Comparison of ENCODE assay signal across 21 mouse cellular contexts in the genomic region with DNA sequence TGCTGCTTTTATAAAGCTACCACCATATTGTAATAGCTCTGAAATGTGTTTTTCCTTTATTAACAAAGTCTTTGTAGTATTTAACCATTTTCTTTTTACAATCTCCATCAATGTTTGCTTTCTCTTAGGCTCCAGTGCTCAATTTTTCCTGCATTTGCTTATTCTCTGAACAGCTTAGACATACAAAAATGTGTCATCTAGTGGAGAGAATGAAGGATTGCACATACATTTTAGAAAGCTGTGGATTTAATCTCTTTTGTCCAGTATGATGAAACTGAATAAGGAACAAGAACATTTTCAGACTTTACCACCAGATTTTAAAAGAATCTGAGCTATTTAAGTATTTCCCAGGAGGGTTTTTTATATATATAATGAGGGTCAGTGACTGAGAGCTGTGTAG. TPM values are rescaled to one million over a fixed set of nuclear protein-coding genes. Genes with fewer than 3 reads are reported as not detected.
DNase-seq lines count a peak whose midpoint lies in the region; ATAC-seq and TF ChIP-seq lines count a peak whose summit lies in the region.
"Had no signal": no experiment of that assay in that cellular context is flagged by ENCODE, and none has a peak within 500 bp of the region (broad histone marks: within the 10 kb centered on the region; RNA-seq: fewer than 3 reads in every experiment).

No protein-coding gene starts in this region.

- no peak for TF ChIP-seq RAD21 in MEL (IDR thresholded peaks at IDR 0.05; ENCODE audit: low read depth, low read length)

- DNase-seq in heart, adult 9 months (ENCODE audit: low spot score in 2 of 2): no peak
- peak; percentile 45 for DNase-seq in lung, embryonic 14.5 days
- no peak for DNase-seq in lung, adult 2 months
- no peak for DNase-seq in MEL (ENCODE audit: low read depth, low spot score)
- DNase-seq in right cerebral cortex, adult 2 months (ENCODE audit: low spot score in 2 of 2): no peak
- DNase-seq: adrenal gland, postnatal 10 days; cerebellum, adult 18-20 months; cerebellum, postnatal 36 days; gastrocnemius, postnatal 14 days; kidney, adult 18-20 months; kidney, postnatal 36 days; right cerebral cortex, postnatal 25 days; thymus, postnatal 14 days had no signal

- H3K4me2 ChIP-seq in heart, embryonic 16.5 days (ENCODE audit: low read depth, low read length): no peak overlapping the region
- H3K4me2 ChIP-seq in lung, embryonic 14.5 days: no peak overlapping the region
- H3K4me2 ChIP-seq: heart, embryonic 11.5 days; hindbrain, embryonic 13.5 days; lung, embryonic 15.5 days had no signal

- H3K9me3 ChIP-seq in heart, embryonic 16.5 days (replicated peaks; ENCODE audit: control insufficient read depth, low read length): no peaks in the 10 kb centered on the region
- no peaks in the 10 kb centered on the region for H3K9me3 ChIP-seq in lung, embryonic 14.5 days (ENCODE audit: low read depth, low read length)
- H3K9me3 ChIP-seq in MEL (replicated peaks; ENCODE audit: insufficient read depth, low read length): no peaks in the 10 kb centered on the region
- H3K9me3 ChIP-seq: G1E; hindbrain, embryonic 13.5 days; lung, embryonic 15.5 days had no signal

- no peaks in the 10 kb centered on the region for H3K27me3 ChIP-seq in heart, embryonic 16.5 days (ENCODE audit: control insufficient read depth, insufficient read depth, low read length)
- no peaks in the 10 kb centered on the region for H3K27me3 ChIP-seq in lung, embryonic 14.5 days (ENCODE audit: insufficient read depth, low read length)
- no peaks in the 10 kb centered on the region for H3K27me3 ChIP-seq in MEL (ENCODE audit: control insufficient read depth in 1 of 2, insufficient read depth in 2 of 2, low read length in 2 of 2)
- H3K27me3 ChIP-seq: hindbrain, embryonic 13.5 days; lung, embryonic 15.5 days had no signal

- H3K36me3 ChIP-seq in heart, embryonic 16.5 days (ENCODE audit: control insufficient read depth, insufficient read depth): no peaks in the 10 kb centered on the region
- no peaks in the 10 kb centered on the region for H3K36me3 ChIP-seq in lung, embryonic 14.5 days (ENCODE audit: insufficient read depth)
- H3K36me3 ChIP-seq in MEL (ENCODE audit: control insufficient read depth in 1 of 2, insufficient read depth in 2 of 2, low read length in 2 of 2): peaks cover 0 to 13% of the 10 kb centered on the region in 2 experiments; a peak in 2 of 4 replicates
- H3K36me3 ChIP-seq: G1E; hindbrain, embryonic 13.5 days; lung, embryonic 15.5 days had no signal

- H3K27ac ChIP-seq in heart, embryonic 16.5 days (ENCODE audit: low read length): 0 out of 2 replicates have a peak overlapping the region, but pooled peaks have one; percentile 40
- H3K27ac ChIP-seq in lung, embryonic 14.5 days (ENCODE audit: low read depth): no peak overlapping the region
- H3K27ac ChIP-seq in MEL (ENCODE audit: control insufficient read depth, low read depth, low read length): no peak overlapping the region
- H3K27ac ChIP-seq in embryonic fibroblast, embryonic 13.5 days (ENCODE audit: insufficient read depth, low read length): peak overlapping the region; percentile 14; the same call in 1 of the 2 replicates
- H3K27ac ChIP-seq: hindbrain, embryonic 13.5 days; lung, embryonic 15.5 days had no signal

- TF ChIP-seq POLR2A in lung, adult 2 months (IDR thresholded peaks at IDR 0.05; ENCODE audit: borderline replicate concordance, extremely low read depth, low read depth, low read length): no peak
- no peak for TF ChIP-seq POLR2A in MEL (IDR thresholded peaks at IDR 0.05; ENCODE audit: control insufficient read depth in 1 of 2, insufficient read depth in 1 of 2, low read depth in 1 of 2, low read length in 2 of 2, poor library complexity in 1 of 2)
- no peak for TF ChIP-seq POLR2A in embryonic fibroblast, embryonic 13.5 days (IDR thresholded peaks at IDR 0.05; ENCODE audit: low read depth, low read length)

- no peak overlapping the region for H3K9ac ChIP-seq in heart, embryonic 16.5 days (ENCODE audit: low read length)
- no peak overlapping the region for H3K9ac ChIP-seq in lung, embryonic 14.5 days
- no peak overlapping the region for H3K9ac ChIP-seq in MEL (ENCODE audit: control insufficient read depth, low read depth, low read length, poor library complexity, severe bottlenecking)
- H3K9ac ChIP-seq: hindbrain, embryonic 13.5 days; lung, embryonic 15.5 days had no signal

- no peak for TF ChIP-seq EP300 in MEL (IDR thresholded peaks at IDR 0.05; ENCODE audit: low read depth in 1 of 2, low read length in 2 of 2)

- no peak for ATAC-seq in heart, embryonic 16.5 days (replicated peaks; ENCODE audit: extremely low read depth, insufficient read depth, low FRiP score)
- ATAC-seq in lung, embryonic 14.5 days (ENCODE audit: insufficient read depth): no peak
- ATAC-seq: CD4-positive, CD25-positive, alpha-beta regulatory T cell, adult 4 months; forebrain, embryonic 16.5 days had no signal

- H3K79me2 ChIP-seq in MEL (ENCODE audit: control insufficient read depth, insufficient read depth, low read length, poor library complexity): no peaks in the 10 kb centered on the region

- peak; percentile 64 for TF ChIP-seq CTCF in lung, embryonic 14.5 days (IDR thresholded peaks at IDR 0.05; ENCODE audit: low read depth)
- TF ChIP-seq CTCF in lung, adult 2 months (IDR thresholded peaks at IDR 0.05; ENCODE audit: insufficient read depth, low read length): no peak
- peak in 1 of 3 experiments; percentile 1; a peak in 1 of 6 replicates for TF ChIP-seq CTCF in MEL (IDR thresholded peaks at IDR 0.05 in 2 of 3, conservative IDR thresholded peaks at IDR 0.05 in 1 of 3; ENCODE audit: control insufficient read depth in 1 of 3, insufficient read depth in 1 of 3, low read depth in 2 of 3, low read length in 3 of 3, poor library complexity in 1 of 3, severe bottlenecking in 1 of 3)
- no peak for TF ChIP-seq CTCF in embryonic fibroblast, embryonic 13.5 days (IDR thresholded peaks at IDR 0.05; ENCODE audit: borderline replicate concordance, insufficient read depth, low read length)

- H3K4me1 ChIP-seq in heart, embryonic 16.5 days (ENCODE audit: control insufficient read depth, insufficient read depth, low read length): peaks cover 17% of the 10 kb centered on the region
- peaks cover 8% of the 10 kb centered on the region for H3K4me1 ChIP-seq in lung, embryonic 14.5 days (ENCODE audit: insufficient read depth)
- H3K4me1 ChIP-seq in lung, adult 2 months (ENCODE audit: control insufficient read depth, insufficient read depth, low read length): peaks cover 13% of the 10 kb centered on the region
- peaks cover 11 to 21% of the 10 kb centered on the region in 2 experiments for H3K4me1 ChIP-seq in MEL (ENCODE audit: control insufficient read depth in 1 of 2, insufficient read depth in 2 of 2, low read length in 2 of 2)
- H3K4me1 ChIP-seq in embryonic fibroblast, embryonic 13.5 days (ENCODE audit: control insufficient read depth, insufficient read depth, low read length): no peaks in the 10 kb centered on the region
- H3K4me1 ChIP-seq: hindbrain, embryonic 13.5 days had no signal

- H3K4me3 ChIP-seq in heart, embryonic 16.5 days (ENCODE audit: low read length): no peak overlapping the region
- no peak overlapping the region for H3K4me3 ChIP-seq in lung, embryonic 14.5 days (ENCODE audit: low read depth, low read length)
- H3K4me3 ChIP-seq in lung, adult 2 months (replicated peaks; ENCODE audit: extremely low read depth, low read depth, low read length): no peak overlapping the region
- no peak overlapping the region for H3K4me3 ChIP-seq in MEL (ENCODE audit: control insufficient read depth in 1 of 2, insufficient read depth in 1 of 2, low read depth in 2 of 2, low read length in 2 of 2)
- H3K4me3 ChIP-seq in embryonic fibroblast, embryonic 13.5 days (ENCODE audit: insufficient read depth, low read length): no peak overlapping the region
- H3K4me3 ChIP-seq: hindbrain, embryonic 13.5 days; lung, embryonic 15.5 days had no signal

TF ChIP-seq in MEL, 35 proteins besides CTCF, POLR2A, EP300 and RAD21:
- TF ChIP-seq MYC (IDR thresholded peaks at IDR 0.05; ENCODE audit: low read depth, low read length) (no peak), SMC3 (IDR thresholded peaks at IDR 0.05; ENCODE audit: low read depth, low read length) (0 out of 2 replicates have a peak, but pooled peaks have one; percentile 12)
TF ChIP-seq in MEL: peak in this region for 1.

RNA-seq across cellular contexts. Expression of gene Herpud2, which starts 18.0 kb away (rescaled TPM):
- 30.7 and 31.7 TPM in 2 replicates for polyA plus RNA-seq in heart, embryonic 16.5 days (2015; fragmentation: Nextera tagmentation; extraction: Ambion mirVana)
- 31.1 and 34.3 TPM in 2 replicates for polyA plus RNA-seq in lung, embryonic 14.5 days (2014; fragmentation: Nextera tagmentation; extraction: Ambion mirVana)
- polyA plus RNA-seq in lung, adult 2 months (2012; rRNA removed): 41.7 and 56.8 TPM in 2 replicates
- total RNA-seq in MEL (2012; rRNA removed): 4.3 and 5.5 TPM in 2 replicates
- 10 to 100 TPM in 1 of 2 experiments, not detected in 1; 17.2 TPM for polyA plus RNA-seq in MEL (2012; ENCODE audit: insufficient read depth in 1 of 2, insufficient read length in 2 of 2, low read depth in 1 of 2, low replicate concordance in 2 of 2, missing spikeins in 1 of 2)
- 52.9 and 62.1 TPM in 2 replicates for polyA plus RNA-seq in embryonic fibroblast, embryonic 13.5 days (2011; ENCODE audit: insufficient read length, low read depth, missing spikeins)

Comparison
In these comparisons a context has a peak if more than half of its experiments do, and no peak if none do; other contexts are left out.
1. H3K27ac ChIP-seq: peak in heart, embryonic 16.5 days (single experiment) and embryonic fibroblast, embryonic 13.5 days (single experiment); none in lung, embryonic 14.5 days (single experiment) and MEL (single experiment).